Mouse (Mus musculus) neural tube, embryonic 14.5 days (tissue): Measurements from ENCODE around the gene Pigf. TPM values are rescaled to one million over a fixed set of nuclear protein-coding genes. Genes with fewer than 3 reads are reported as not detected.

Experiments
- ATAC-seq: fragments of 200-750 bp; cut with Nextera tagmentation; 2 replicates; pipeline ENCODE4 v1.8.0; 2017; ENCODE audit warnings: low read depth, mild to moderate bottlenecking, moderate TSS enrichment, moderate library complexity
- H3K27ac ChIP-seq: fragments of 300-500 bp; sonication (generic); 2 replicates; pipeline ENCODE4 v1.5.1; 2014; ENCODE audit warnings: low read depth, mild to moderate bottlenecking, control low read depth, low read length, moderate library complexity, mixed read lengths
- H3K27me3 ChIP-seq: fragments of 300-500 bp; sonication (generic); 2 replicates; pipeline ENCODE4 v1.6.1; 2014; ENCODE audit warnings: low read length; ENCODE audit not compliant: control insufficient read depth, insufficient read depth
- H3K36me3 ChIP-seq: fragments of 300-500 bp; sonication (generic); 2 replicates; pipeline ENCODE4 v1.6.1; 2014; ENCODE audit warnings: low read length, mixed read lengths; ENCODE audit not compliant: control insufficient read depth, insufficient read depth
- H3K4me1 ChIP-seq: fragments of 300-500 bp; sonication (generic); 2 replicates; pipeline ENCODE4 v1.6.1; 2014; ENCODE audit warnings: low read length; ENCODE audit not compliant: control insufficient read depth, insufficient read depth
- H3K4me2 ChIP-seq: fragments of 300-500 bp; sonication (generic); 2 replicates; pipeline ENCODE4 v1.6.1; 2014; ENCODE audit warnings: mild to moderate bottlenecking, low read depth, low read length, control low read depth
- H3K4me3 ChIP-seq: fragments of 300-500 bp; sonication (generic); 2 replicates; pipeline ENCODE4 v1.5.1; 2014; ENCODE audit warnings: low read depth, low read length, control low read depth, mixed read lengths
- H3K9ac ChIP-seq: fragments of 300-500 bp; sonication (generic); replicated peaks from 2 replicates; pipeline ENCODE4 v1.6.1; 2014; ENCODE audit warnings: low read depth, mild to moderate bottlenecking, control low read depth, low read length, mixed read lengths
- H3K9me3 ChIP-seq: fragments of 300-500 bp; sonication (generic); 2 replicates; pipeline ENCODE4 v1.6.1; 2016; ENCODE audit warnings: low read length; ENCODE audit not compliant: control insufficient read depth
- WGBS: fragments of 180-500 bp; shearing (Covaris S2); extraction: QIAGEN DNeasy Blood & Tissue Kit; methylation state at CpG from one replicate; pipeline ENCODE4 v1.1.7; 2014; 5-methylcytosine and 5-hydroxymethylcytosine counted together
- polyA plus RNA-seq: library from polyadenylated mRNA; unstranded; fragments of >200 nt; fragmentation: Nextera tagmentation; extraction: Ambion mirVana; gene quantifications from 2 replicates; pipeline ENCODE4 v1.2.1, GENCODE M21; 2014

Pigf gene
- polyA plus RNA-seq, 1 experiment from 2014 or later, result 38.7 TPM

- no peak for ATAC-seq
- H3K9me3 ChIP-seq, result no peaks in the 10 kb centered on the region
- no peak overlapping the region for H3K27ac ChIP-seq
- H3K4me1 ChIP-seq, result peaks cover 9% of the 10 kb centered on the region; the same call in 1 of the 2 replicates
- no peak overlapping the region for H3K4me3 ChIP-seq
- no peaks in the 10 kb centered on the region for H3K27me3 ChIP-seq
- 94% methylated on average over 7 of the region's 7 CpGs for WGBS
- H3K36me3 ChIP-seq, result no peaks in the 10 kb centered on the region
- H3K9ac ChIP-seq, result no peak overlapping the region
- H3K4me2 ChIP-seq, result no peak overlapping the region
Observed at GRCm38 (mm10) chr17:87056761-87057160, 31.6 kb upstream of the Pigf start.

- H3K4me1 ChIP-seq, result peaks cover 9% of the 10 kb centered on the region; the same call in 1 of the 2 replicates
- H3K27ac ChIP-seq, result 0 out of 2 replicates have a peak overlapping the region, but pooled peaks have one; percentile 28
- WGBS, result 72% methylated on average over 1 of the region's 1 CpGs
Observed at GRCm38 (mm10) chr17:87055663-87056062, 30.5 kb upstream of the Pigf start.

GRCm38 (mm10) chr17:87055051-87055459 lies 29.8 kb upstream of the Pigf start:
- H3K27me3 ChIP-seq, result no peaks in the 10 kb centered on the region
- H3K9ac ChIP-seq, result no peak overlapping the region
- H3K4me3 ChIP-seq, result no peak overlapping the region
- peak overlapping the region; percentile 44 for H3K27ac ChIP-seq
- WGBS, result 32% methylated on average over 5 of the region's 5 CpGs
- no peaks in the 10 kb centered on the region for H3K36me3 ChIP-seq
- no peaks in the 10 kb centered on the region for H3K9me3 ChIP-seq
- H3K4me2 ChIP-seq, result no peak overlapping the region
- peaks cover 9% of the 10 kb centered on the region; the same call in 1 of the 2 replicates for H3K4me1 ChIP-seq
- ATAC-seq, result peak; percentile 79; the same call in 1 of the 2 replicates

More at GRCm38 (mm10) chr17:87055663-87056062, 30.5 kb upstream of the Pigf start:
- H3K4me2 ChIP-seq, result no peak overlapping the region
- H3K4me3 ChIP-seq, result no peak overlapping the region
- H3K27me3 ChIP-seq, result no peaks in the 10 kb centered on the region
- no peak overlapping the region for H3K9ac ChIP-seq
- no peak for ATAC-seq
- no peaks in the 10 kb centered on the region for H3K36me3 ChIP-seq
- H3K9me3 ChIP-seq, result no peaks in the 10 kb centered on the region

- H3K4me1 ChIP-seq, result peaks cover 9% of the 10 kb centered on the region; the same call in 1 of the 2 replicates
- no peak overlapping the region for H3K4me3 ChIP-seq
- no peak overlapping the region for H3K9ac ChIP-seq
- H3K9me3 ChIP-seq, result no peaks in the 10 kb centered on the region
- no peaks in the 10 kb centered on the region for H3K27me3 ChIP-seq
- WGBS, result 77% methylated on average over 5 of the region's 5 CpGs
- no peak overlapping the region for H3K4me2 ChIP-seq
- H3K27ac ChIP-seq, result no peak overlapping the region
- no peaks in the 10 kb centered on the region for H3K36me3 ChIP-seq
- ATAC-seq, result no peak
Observed at GRCm38 (mm10) chr17:87053921-87054320, 28.7 kb upstream of the Pigf start.

DNA sequence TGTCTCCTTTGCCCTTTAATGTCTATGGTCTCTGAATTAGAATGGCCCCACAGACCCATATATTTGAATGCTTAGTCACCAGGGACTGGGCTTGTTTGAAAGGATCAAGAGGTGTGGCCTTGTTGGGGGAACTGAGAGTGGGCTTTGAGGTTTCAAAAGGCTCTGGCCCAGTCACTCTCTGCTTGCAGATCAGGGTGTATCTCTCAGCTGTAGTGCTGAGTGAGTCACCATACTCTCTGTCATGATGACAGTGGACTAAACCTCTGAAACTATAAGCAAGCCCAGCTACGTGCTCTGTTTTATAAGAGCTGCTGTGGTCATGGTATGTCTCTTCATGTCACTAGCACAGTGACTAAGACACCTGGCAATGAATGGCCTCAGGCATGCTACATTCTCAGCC lies 27.2 kb upstream of the Pigf start:
- 88% methylated on average over 1 of the region's 1 CpGs for WGBS
- no peak overlapping the region for H3K9ac ChIP-seq
- H3K27ac ChIP-seq, result no peak overlapping the region
- peaks cover 9% of the 10 kb centered on the region; the same call in 1 of the 2 replicates for H3K4me1 ChIP-seq
- H3K9me3 ChIP-seq, result no peaks in the 10 kb centered on the region
- no peaks in the 10 kb centered on the region for H3K27me3 ChIP-seq
- ATAC-seq, result no peak
- H3K4me3 ChIP-seq, result no peak overlapping the region
- H3K4me2 ChIP-seq, result no peak overlapping the region
- no peaks in the 10 kb centered on the region for H3K36me3 ChIP-seq

GRCm38 (mm10) chr17:87051652-87052051 lies 26.4 kb upstream of the Pigf start:
- Histone ChIP-seq H3K27ac (no peak overlapping the region), H3K9me3 (no peaks in the 10 kb centered on the region), H3K4me2 (no peak overlapping the region), H3K9ac (no peak overlapping the region), H3K4me3 (no peak overlapping the region), H3K4me1 (peaks cover 9% of the 10 kb centered on the region; the same call in 1 of the 2 replicates), H3K27me3 (no peaks in the 10 kb centered on the region), H3K36me3 (no peaks in the 10 kb centered on the region)
- ATAC-seq, result no peak
- 87% methylated on average over 1 of the region's 1 CpGs for WGBS

- no peak overlapping the region for H3K4me3 ChIP-seq
- H3K9me3 ChIP-seq, result no peaks in the 10 kb centered on the region
- H3K27ac ChIP-seq, result no peak overlapping the region
- H3K4me2 ChIP-seq, result no peak overlapping the region
- ATAC-seq, result peak; percentile 66; the same call in 1 of the 2 replicates
- H3K9ac ChIP-seq, result no peak overlapping the region
- H3K36me3 ChIP-seq, result no peaks in the 10 kb centered on the region
- H3K27me3 ChIP-seq, result no peaks in the 10 kb centered on the region
- H3K4me1 ChIP-seq, result peaks cover 8% of the 10 kb centered on the region; the same call in 1 of the 2 replicates
- WGBS, result 38% methylated on average over 9 of the region's 9 CpGs
Observed at GRCm38 (mm10) chr17:87050469-87051175, 25.4 kb upstream of the Pigf start.

- Histone ChIP-seq H3K27ac (no peak overlapping the region), H3K9ac (no peak overlapping the region)
- 54% methylated on average over 5 of the region's 5 CpGs for WGBS
Observed at GRCm38 (mm10) chr17:87049696-87050095, 24.5 kb upstream of the Pigf start.

GRCm38 (mm10) chr17:87044796-87045195 lies 19.6 kb upstream of the Pigf start:
- Histone ChIP-seq H3K9ac (no peak overlapping the region), H3K4me3 (no peak overlapping the region), H3K4me2 (no peak overlapping the region), H3K4me1 (no peaks in the 10 kb centered on the region), H3K9me3 (no peaks in the 10 kb centered on the region), H3K27ac (no peak overlapping the region), H3K27me3 (no peaks in the 10 kb centered on the region), H3K36me3 (no peaks in the 10 kb centered on the region)
- WGBS, result 86% methylated on average over 8 of the region's 8 CpGs
- ATAC-seq, result peak; percentile 46; the same call in 1 of the 2 replicates

More at GRCm38 (mm10) chr17:87049696-87050095, 24.5 kb upstream of the Pigf start:
- Histone ChIP-seq H3K27me3 (no peaks in the 10 kb centered on the region), H3K4me2 (no peak overlapping the region), H3K36me3 (no peaks in the 10 kb centered on the region), H3K4me1 (no peaks in the 10 kb centered on the region), H3K4me3 (no peak overlapping the region), H3K9me3 (no peaks in the 10 kb centered on the region)
- ATAC-seq, result no peak
